Mouse (Mus musculus): ENCODE measurements around the gene Cbx2. TPM values are rescaled to one million over a fixed set of nuclear protein-coding genes. Genes with fewer than 3 reads are reported as not detected.

The Cbx2 gene
- polyA plus RNA-seq, 1 experiment = 14.8 TPM

DNA sequence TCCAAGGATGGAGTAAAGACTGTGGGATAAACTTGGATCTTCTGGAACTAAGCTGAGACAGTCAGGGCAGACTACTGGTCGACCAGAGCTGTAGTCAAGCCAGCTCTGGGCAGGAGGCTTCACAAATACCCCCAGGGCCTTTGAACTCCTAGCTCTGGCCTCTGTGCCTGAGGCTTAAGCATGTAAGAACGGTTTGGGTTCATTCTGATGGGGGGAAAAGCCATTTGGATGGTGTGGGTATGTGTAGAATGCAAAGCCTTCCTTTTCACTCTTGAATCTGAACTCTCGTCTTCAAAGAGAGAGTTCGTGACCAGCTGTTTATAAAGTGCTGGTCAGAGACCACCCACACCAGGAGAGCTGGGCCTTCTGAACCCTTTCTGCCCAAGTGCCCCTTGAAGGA, 55.0 kb downstream of the Cbx2 start:
- Histone ChIP-seq H3K79me3 (ENCODE audit: low read depth) (peaks cover 3% of the 10 kb centered on the region), H3K79me2 (ENCODE audit: control insufficient read depth, insufficient read depth) (peaks cover 3% of the 10 kb centered on the region), H3ac (ENCODE audit: control insufficient read depth, insufficient read length, low read depth) (no peak overlapping the region), H3K36me3 (ENCODE audit: control insufficient read depth, insufficient read depth) (peaks cover 34% of the 10 kb centered on the region), H3K4me3 (ENCODE audit: insufficient read depth, poor library complexity, severe bottlenecking) (no peak overlapping the region), H3K27me3 (ENCODE audit: control insufficient read depth, insufficient read depth, insufficient read length) (peaks cover under 1% of the 10 kb centered on the region)
- TF ChIP-seq FOSL1 (IDR thresholded peaks at IDR 0.05; ENCODE audit: insufficient read depth, low read length, poor library complexity, severe bottlenecking) (no peak), MYOG (IDR thresholded peaks at IDR 0.05; ENCODE audit: control insufficient read depth, extremely low read depth, insufficient read length) (no peak), CTCF (IDR thresholded peaks at IDR 0.05; ENCODE audit: control insufficient read depth, insufficient read depth, insufficient read length) (no peak), CEBPB (IDR thresholded peaks at IDR 0.05; ENCODE audit: low read depth) (no peak), MAX (IDR thresholded peaks at IDR 0.05) (no peak), USF1 (IDR thresholded peaks at IDR 0.05; ENCODE audit: low read depth) (no peak), MYOD1 (IDR thresholded peaks at IDR 0.05; ENCODE audit: control insufficient read depth, insufficient read length, low read depth) (no peak)

DNA sequence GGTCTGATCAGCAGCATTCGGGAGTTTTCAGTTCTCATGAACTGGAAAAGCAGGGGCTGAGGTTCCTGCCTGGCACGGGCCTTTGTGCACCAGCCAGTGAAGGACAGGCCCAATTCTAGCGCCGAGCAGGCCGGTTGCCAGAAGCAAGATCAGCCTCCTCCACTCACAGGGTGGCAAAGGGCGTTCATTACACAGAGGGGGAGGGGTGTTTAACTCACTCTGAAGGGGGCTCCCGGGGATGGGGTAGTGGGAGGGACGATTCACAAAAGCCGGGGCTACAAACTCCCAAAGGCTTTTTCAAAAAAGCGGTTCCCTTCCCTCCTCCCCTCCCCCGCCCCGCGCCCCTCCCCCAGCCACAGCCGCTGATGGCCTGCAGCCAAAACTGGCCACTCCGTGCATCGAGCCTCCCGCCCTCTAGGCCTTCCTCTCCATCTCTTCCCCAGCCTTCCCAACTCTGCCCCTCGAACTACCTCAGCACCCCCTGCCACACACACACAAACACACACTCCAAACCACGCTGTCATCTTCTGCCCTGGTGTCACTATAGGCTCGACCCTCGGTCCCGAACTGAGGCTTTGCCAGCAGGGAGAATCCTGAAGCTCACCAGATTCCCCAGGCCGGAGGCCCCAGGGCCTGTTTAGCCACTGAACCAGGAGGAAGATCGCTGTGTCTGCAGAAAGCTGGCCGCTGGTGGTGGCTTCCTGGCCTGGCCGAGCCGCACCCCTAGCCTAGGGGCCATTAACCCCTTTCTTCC, 56.1 kb downstream of the Cbx2 start:
- TF ChIP-seq CTCF (IDR thresholded peaks at IDR 0.05; ENCODE audit: control insufficient read depth, insufficient read depth, insufficient read length) (no peak), MAX (IDR thresholded peaks at IDR 0.05) (no peak)
- H3K79me2 ChIP-seq (ENCODE audit: control insufficient read depth, insufficient read depth) = peaks cover 12% of the 10 kb centered on the region
- H3K27me3 ChIP-seq (ENCODE audit: control insufficient read depth, insufficient read depth, insufficient read length) = no peaks in the 10 kb centered on the region
- no peak overlapping the region for H3K4me3 ChIP-seq (ENCODE audit: insufficient read depth, poor library complexity, severe bottlenecking)
- H3K36me3 ChIP-seq (ENCODE audit: control insufficient read depth, insufficient read depth) = peaks cover 35% of the 10 kb centered on the region
- peaks cover 5% of the 10 kb centered on the region for H3K79me3 ChIP-seq (ENCODE audit: low read depth)
- H3ac ChIP-seq (ENCODE audit: control insufficient read depth, insufficient read length, low read depth) = no peak overlapping the region

DNA sequence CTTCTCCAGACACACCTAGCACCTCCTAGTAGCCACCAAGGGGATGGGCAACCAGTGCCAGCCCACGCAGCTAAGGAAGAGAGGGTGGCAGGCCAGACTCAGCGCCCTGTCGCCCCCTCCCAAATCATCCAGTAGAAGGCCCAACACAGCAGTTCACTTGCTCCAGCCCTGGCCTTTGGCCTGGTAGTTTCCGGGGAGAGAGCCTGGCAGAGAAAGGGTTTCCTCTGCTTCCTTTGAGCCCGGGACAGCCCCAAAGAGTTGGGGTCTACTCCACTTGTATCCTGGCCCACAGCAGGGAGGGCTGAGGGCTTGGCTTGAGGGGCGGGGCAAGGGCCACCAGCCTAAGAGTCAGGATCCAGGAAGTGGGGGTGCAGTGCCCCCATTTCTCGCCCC, 56.7 kb downstream of the Cbx2 start:
- Histone ChIP-seq H3K27me3 (ENCODE audit: control insufficient read depth, insufficient read depth, insufficient read length) (no peaks in the 10 kb centered on the region), H3K79me3 (ENCODE audit: low read depth) (peaks cover 8% of the 10 kb centered on the region), H3K79me2 (ENCODE audit: control insufficient read depth, insufficient read depth) (peaks cover 18% of the 10 kb centered on the region), H3K4me3 (ENCODE audit: insufficient read depth, poor library complexity, severe bottlenecking) (no peak overlapping the region), H3ac (ENCODE audit: control insufficient read depth, insufficient read length, low read depth) (no peak overlapping the region), H3K36me3 (ENCODE audit: control insufficient read depth, insufficient read depth) (peaks cover 35% of the 10 kb centered on the region)
- TF ChIP-seq USF1 (IDR thresholded peaks at IDR 0.05; ENCODE audit: low read depth) = no peak

DNA sequence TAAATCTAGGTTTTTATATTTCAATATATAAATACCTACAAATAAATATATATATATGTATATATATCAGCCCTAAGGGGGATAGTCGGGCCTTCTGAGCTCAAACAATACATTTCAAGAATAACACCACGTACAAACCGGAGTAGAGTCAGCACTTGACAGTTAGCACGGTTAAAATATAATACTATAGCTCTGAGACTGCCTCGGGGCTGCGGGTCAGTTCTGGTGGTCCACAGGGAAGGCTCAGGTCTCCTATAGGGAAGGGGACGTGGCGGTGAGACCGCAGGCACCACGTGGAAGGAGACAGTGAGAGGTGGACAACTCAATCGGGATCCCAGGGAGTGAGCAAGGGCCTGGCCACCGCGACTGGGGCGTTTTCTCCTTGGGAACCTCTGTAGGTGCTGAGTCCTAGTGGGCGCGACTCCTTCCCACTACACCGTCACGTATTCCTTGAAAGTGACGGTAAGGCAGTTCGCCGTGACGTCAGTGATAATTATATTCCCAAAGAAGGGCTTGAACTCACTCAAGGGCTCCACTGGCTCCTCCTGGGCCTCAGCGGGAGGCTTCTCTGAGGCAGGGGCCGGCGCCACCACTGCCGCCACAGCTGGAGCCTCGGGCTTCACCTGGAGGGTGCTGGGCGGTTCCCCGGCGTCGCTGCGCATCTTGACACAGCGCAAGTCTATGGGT, 57.8 kb downstream of the Cbx2 start:
- peaks cover 12% of the 10 kb centered on the region for H3K79me3 ChIP-seq (ENCODE audit: low read depth)
- no peaks in the 10 kb centered on the region for H3K27me3 ChIP-seq (ENCODE audit: control insufficient read depth, insufficient read depth, insufficient read length)
- no peak overlapping the region for H3K4me3 ChIP-seq (ENCODE audit: insufficient read depth, poor library complexity, severe bottlenecking)
- peaks cover 28% of the 10 kb centered on the region for H3K79me2 ChIP-seq (ENCODE audit: control insufficient read depth, insufficient read depth)
- peaks cover 35% of the 10 kb centered on the region for H3K36me3 ChIP-seq (ENCODE audit: control insufficient read depth, insufficient read depth)
- no peak for TF ChIP-seq CEBPB (IDR thresholded peaks at IDR 0.05; ENCODE audit: low read depth)
- no peak for TF ChIP-seq FOSL1 (IDR thresholded peaks at IDR 0.05; ENCODE audit: insufficient read depth, low read length, poor library complexity, severe bottlenecking)
- TF ChIP-seq USF1 (IDR thresholded peaks at IDR 0.05; ENCODE audit: low read depth) = no peak
- TF ChIP-seq CTCF (IDR thresholded peaks at IDR 0.05; ENCODE audit: control insufficient read depth, insufficient read depth, insufficient read length) = no peak
- no peak for TF ChIP-seq MYOD1 (IDR thresholded peaks at IDR 0.05; ENCODE audit: control insufficient read depth, insufficient read length, low read depth)
- H3ac ChIP-seq (ENCODE audit: control insufficient read depth, insufficient read length, low read depth) = no peak overlapping the region

Other genes with a start within 250 kb of the Cbx2 start
- not detected for gene Rbfox3, start 111.4 kb upstream of the Cbx2 start, polyA plus RNA-seq (2012; fragmentation: generic; extraction: Trizol)
- not detected for gene Enpp7, start 34.8 kb upstream of the Cbx2 start, polyA plus RNA-seq (2012; fragmentation: generic; extraction: Trizol)
- 6.4 TPM for gene Cbx8, start 18.0 kb downstream of the Cbx2 start, polyA plus RNA-seq (2012; fragmentation: generic; extraction: Trizol)
- gene Cbx4, start 63.3 kb downstream of the Cbx2 start, polyA plus RNA-seq (2012; fragmentation: generic; extraction: Trizol) = 12.1 TPM
- 4.9 TPM for gene Tbc1d16, start 205.5 kb downstream of the Cbx2 start, polyA plus RNA-seq (2012; fragmentation: generic; extraction: Trizol)
- gene Ccdc40, start 205.6 kb downstream of the Cbx2 start, polyA plus RNA-seq (2012; fragmentation: generic; extraction: Trizol) = 0.12 TPM
- 32.2 TPM for gene Gaa, start 244.9 kb downstream of the Cbx2 start, polyA plus RNA-seq (2012; fragmentation: generic; extraction: Trizol)